Mouse (Mus musculus): ENCODE results near the gene Heg1.

Gene Heg1

DNA sequence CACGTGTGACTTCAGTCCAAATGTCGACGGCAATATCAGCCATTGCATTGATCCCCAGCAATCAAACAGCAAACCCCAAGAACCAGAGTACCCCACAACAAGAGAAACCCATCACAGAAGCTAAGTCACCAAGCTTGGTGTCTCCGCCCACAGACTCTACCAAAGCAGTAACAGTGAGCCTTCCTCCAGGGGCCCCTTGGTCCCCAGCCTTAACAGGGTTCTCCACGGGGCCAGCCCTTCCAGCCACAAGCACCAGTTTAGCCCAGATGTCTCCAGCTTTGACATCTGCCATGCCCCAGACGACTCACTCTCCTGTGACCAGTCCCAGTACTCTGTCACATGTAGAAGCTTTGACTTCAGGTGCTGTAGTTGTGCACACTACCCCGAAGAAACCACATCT, 42.7 kb downstream of the Heg1 start:
- Histone ChIP-seq H3K4me1 (replicated peaks; ENCODE audit: low read depth, low read length) (peaks cover 7% of the 10 kb centered on the region; the same call in 1 of the 2 replicates), H3K4me3 (replicated peaks; ENCODE audit: low read length) (no peak overlapping the region), H3K36me3 (ENCODE audit: insufficient read depth, low read length) (no peaks in the 10 kb centered on the region; the same call in 1 of the 2 replicates), H3K27me3 (ENCODE audit: insufficient read depth, low read length) (peaks cover 8% of the 10 kb centered on the region; the same call in 1 of the 2 replicates), H3K9me3 (ENCODE audit: low read length) (no peaks in the 10 kb centered on the region)
- no peak for TF ChIP-seq NANOG (IDR thresholded peaks at IDR 0.05; ENCODE audit: borderline replicate concordance, low read length)
- TF ChIP-seq CTCF (conservative IDR thresholded peaks at IDR 0.05; ENCODE audit: low read length), result no peak
- TF ChIP-seq POU5F1 (IDR thresholded peaks at IDR 0.05; ENCODE audit: borderline replicate concordance, low read length), result no peak

DNA sequence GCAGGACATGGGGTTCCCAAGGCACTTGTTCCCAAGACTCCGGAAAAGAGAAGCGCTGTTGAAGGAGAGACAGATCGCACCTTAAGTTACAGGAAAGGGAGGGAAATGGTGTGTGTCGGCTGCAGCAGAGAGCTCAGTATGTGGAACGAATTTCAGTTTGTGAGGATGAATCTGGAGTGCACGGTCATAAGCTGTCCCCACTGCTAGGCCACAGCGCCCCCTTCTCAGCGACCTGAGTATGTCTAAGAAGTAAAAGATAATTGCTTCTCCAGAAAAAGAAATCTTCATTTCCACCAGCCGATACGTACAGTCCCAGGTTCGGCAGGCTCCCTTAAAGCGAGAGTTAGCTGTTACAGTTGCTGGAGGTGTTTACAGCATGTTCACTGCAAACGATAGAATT, 44.3 kb downstream of the Heg1 start:
- Histone ChIP-seq H3K4me1 (replicated peaks; ENCODE audit: low read depth, low read length) (peaks cover 7% of the 10 kb centered on the region; the same call in 1 of the 2 replicates), H3K27me3 (ENCODE audit: insufficient read depth, low read length) (peaks cover 8% of the 10 kb centered on the region; the same call in 1 of the 2 replicates), H3K36me3 (ENCODE audit: insufficient read depth, low read length) (no peaks in the 10 kb centered on the region; the same call in 1 of the 2 replicates), H3K9me3 (ENCODE audit: low read length) (no peaks in the 10 kb centered on the region), H3K4me3 (replicated peaks; ENCODE audit: low read length) (no peak overlapping the region)
- TF ChIP-seq NANOG (IDR thresholded peaks at IDR 0.05; ENCODE audit: borderline replicate concordance, low read length) (no peak), POU5F1 (IDR thresholded peaks at IDR 0.05; ENCODE audit: borderline replicate concordance, low read length) (no peak), CTCF (conservative IDR thresholded peaks at IDR 0.05; ENCODE audit: low read length) (no peak)

DNA sequence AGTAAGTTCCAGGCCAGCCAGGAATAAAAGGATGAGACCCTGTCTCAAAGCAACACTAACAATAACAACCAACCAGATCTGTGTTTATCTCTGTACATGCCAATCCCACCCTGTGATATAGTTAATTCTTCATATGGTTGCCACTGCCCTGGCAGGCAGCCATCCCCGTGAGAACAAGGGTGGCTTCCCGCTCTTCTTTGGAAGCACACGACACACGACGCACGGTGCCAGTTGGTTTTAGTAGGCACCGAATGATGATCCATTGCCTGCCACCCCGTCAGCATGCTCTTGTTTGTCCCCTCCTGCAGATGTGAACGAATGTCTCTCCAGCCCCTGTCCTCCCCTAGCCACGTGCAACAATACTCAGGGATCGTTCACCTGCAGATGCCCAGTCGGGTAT, 47.1 kb downstream of the Heg1 start:
- no peak for TF ChIP-seq POU5F1 (IDR thresholded peaks at IDR 0.05; ENCODE audit: borderline replicate concordance, low read length)
- no peak for TF ChIP-seq CTCF (conservative IDR thresholded peaks at IDR 0.05; ENCODE audit: low read length)
- TF ChIP-seq NANOG (IDR thresholded peaks at IDR 0.05; ENCODE audit: borderline replicate concordance, low read length), result no peak
- H3K9me3 ChIP-seq (ENCODE audit: low read length), result no peaks in the 10 kb centered on the region
- peaks cover 30% of the 10 kb centered on the region for H3K4me1 ChIP-seq (replicated peaks; ENCODE audit: low read depth, low read length)
- no peaks in the 10 kb centered on the region; the same call in 1 of the 2 replicates for H3K36me3 ChIP-seq (ENCODE audit: insufficient read depth, low read length)
- H3K27me3 ChIP-seq (ENCODE audit: insufficient read depth, low read length), result peaks cover 11% of the 10 kb centered on the region; the same call in 1 of the 2 replicates
- H3K4me3 ChIP-seq (replicated peaks; ENCODE audit: low read length), result no peak overlapping the region

DNA sequence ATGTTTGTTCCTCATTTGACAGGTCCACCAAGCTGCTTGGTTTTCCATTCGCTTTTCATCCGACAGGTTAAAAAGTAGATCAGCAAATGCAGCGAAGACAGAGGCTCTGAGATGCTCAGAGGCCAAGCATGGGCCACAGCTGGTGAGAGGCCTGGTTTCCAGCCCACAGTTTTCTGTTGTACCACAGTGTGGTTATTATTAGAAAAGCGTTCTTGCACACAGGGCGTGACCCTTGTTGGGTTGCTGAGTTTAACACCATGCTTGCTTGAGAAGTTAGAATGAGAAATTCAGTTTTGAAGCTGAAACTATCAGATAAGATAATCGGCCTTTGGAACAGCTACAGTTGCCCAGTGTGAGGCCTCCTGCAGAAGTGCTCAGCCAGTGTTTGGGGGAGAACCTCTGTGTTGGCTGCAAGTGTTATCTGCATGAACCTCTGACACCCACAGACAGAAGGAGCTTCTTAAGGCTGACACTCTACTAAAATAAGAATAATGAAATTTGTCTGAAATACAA, 48.1 kb downstream of the Heg1 start:
- no peaks in the 10 kb centered on the region for H3K36me3 ChIP-seq (ENCODE audit: insufficient read depth, low read length)
- H3K4me3 ChIP-seq (replicated peaks; ENCODE audit: low read length), result no peak overlapping the region
- no peaks in the 10 kb centered on the region for H3K9me3 ChIP-seq (ENCODE audit: low read length)
- peaks cover 3% of the 10 kb centered on the region; the same call in 1 of the 2 replicates for H3K27me3 ChIP-seq (ENCODE audit: insufficient read depth, low read length)
- no peak for TF ChIP-seq POU5F1 (IDR thresholded peaks at IDR 0.05; ENCODE audit: borderline replicate concordance, low read length)
- TF ChIP-seq NANOG (IDR thresholded peaks at IDR 0.05; ENCODE audit: borderline replicate concordance, low read length), result no peak
- TF ChIP-seq CTCF (conservative IDR thresholded peaks at IDR 0.05; ENCODE audit: low read length), result no peak
- H3K4me1 ChIP-seq (replicated peaks; ENCODE audit: low read depth, low read length), result peaks cover 37% of the 10 kb centered on the region

DNA sequence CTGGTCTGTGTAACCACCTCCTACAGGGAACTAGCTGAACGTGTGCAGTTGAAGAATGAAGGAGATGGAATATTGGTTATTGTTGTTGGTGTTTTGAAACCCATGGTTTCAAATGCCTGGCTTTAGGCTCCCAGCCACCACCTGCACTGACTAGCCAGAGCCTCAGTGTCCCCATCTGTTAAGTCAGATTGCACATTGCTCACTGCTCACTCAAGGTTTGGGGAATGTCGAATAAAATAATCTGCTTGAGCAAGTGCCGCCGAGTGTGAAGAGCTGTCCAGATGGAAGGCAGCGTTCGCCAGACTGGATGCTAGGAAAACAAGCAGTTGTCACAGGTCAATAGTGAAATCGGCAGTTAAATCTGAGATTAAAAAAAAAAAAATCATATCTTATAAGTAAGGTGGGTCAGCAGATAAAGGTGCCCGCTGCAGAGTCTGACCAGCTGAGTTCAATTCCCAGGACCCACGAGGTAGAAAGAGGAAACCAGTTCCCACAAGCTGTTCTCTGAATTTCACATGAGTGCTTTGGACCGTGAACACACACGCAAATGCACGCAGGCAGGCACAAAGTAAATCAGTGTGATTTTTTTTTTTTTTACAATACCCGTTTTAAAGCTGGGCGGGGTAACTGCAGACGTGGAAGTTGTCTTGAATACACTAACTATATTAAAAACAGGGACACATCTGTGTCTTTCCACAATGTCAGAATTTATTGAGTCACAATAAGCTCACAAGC, 48.8 kb downstream of the Heg1 start:
- TF ChIP-seq CTCF (conservative IDR thresholded peaks at IDR 0.05; ENCODE audit: low read length) (no peak), POU5F1 (IDR thresholded peaks at IDR 0.05; ENCODE audit: borderline replicate concordance, low read length) (no peak)
- Histone ChIP-seq H3K4me3 (replicated peaks; ENCODE audit: low read length) (no peak overlapping the region), H3K9me3 (ENCODE audit: low read length) (no peaks in the 10 kb centered on the region), H3K27me3 (ENCODE audit: insufficient read depth, low read length) (peaks cover 3% of the 10 kb centered on the region; the same call in 1 of the 2 replicates), H3K4me1 (replicated peaks; ENCODE audit: low read depth, low read length) (peaks cover 37% of the 10 kb centered on the region), H3K36me3 (ENCODE audit: insufficient read depth, low read length) (no peaks in the 10 kb centered on the region)

DNA sequence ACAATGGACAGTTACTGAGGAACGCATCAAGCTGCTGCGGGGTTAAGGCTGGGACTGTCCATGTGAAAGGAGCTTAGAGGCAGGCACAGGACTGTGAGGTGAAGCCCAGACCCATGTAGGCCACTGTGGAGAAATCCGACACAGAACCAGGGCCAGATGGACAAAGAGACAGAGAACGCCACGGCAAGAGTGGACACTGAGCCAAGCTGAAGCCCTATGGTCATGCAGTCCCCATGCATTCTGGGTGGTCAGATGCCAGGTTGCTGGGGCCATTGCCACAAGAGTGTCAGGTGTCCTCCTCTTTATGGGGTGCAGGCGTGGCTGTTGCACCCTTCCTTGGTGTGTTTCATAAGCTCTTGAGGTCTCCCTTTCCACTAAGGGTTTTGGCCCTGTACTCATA, 49.7 kb downstream of the Heg1 start:
- Histone ChIP-seq H3K27me3 (ENCODE audit: insufficient read depth, low read length) (peaks cover 3% of the 10 kb centered on the region; the same call in 1 of the 2 replicates), H3K4me3 (replicated peaks; ENCODE audit: low read length) (no peak overlapping the region), H3K36me3 (ENCODE audit: insufficient read depth, low read length) (no peaks in the 10 kb centered on the region), H3K9me3 (ENCODE audit: low read length) (no peaks in the 10 kb centered on the region), H3K4me1 (replicated peaks; ENCODE audit: low read depth, low read length) (peaks cover 33% of the 10 kb centered on the region)
- TF ChIP-seq CTCF (conservative IDR thresholded peaks at IDR 0.05; ENCODE audit: low read length), result no peak
- TF ChIP-seq NANOG (IDR thresholded peaks at IDR 0.05; ENCODE audit: borderline replicate concordance, low read length), result no peak

DNA sequence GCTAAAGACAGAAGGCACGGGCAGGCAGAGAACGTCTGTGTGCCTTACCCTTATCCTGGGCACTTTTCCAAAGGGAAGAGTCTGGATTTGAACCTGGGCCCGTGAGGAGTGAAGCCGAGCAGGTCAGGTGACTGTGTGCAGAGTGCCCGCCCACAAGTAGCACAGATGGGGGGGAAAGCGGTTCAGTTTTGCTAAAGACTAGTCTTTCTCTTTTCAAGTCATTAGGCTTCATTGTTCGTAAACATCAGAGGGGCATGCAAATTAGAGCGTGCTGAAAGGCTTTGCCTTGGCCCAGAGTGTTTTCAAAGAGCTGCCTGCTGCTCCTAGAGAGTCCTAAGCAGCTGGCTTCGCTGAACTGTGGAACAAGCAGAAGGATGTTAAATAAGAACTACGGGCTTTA, 50.4 kb downstream of the Heg1 start:
- no peak for TF ChIP-seq POU5F1 (IDR thresholded peaks at IDR 0.05; ENCODE audit: borderline replicate concordance, low read length)
- no peak for TF ChIP-seq CTCF (conservative IDR thresholded peaks at IDR 0.05; ENCODE audit: low read length)
- TF ChIP-seq NANOG (IDR thresholded peaks at IDR 0.05; ENCODE audit: borderline replicate concordance, low read length), result peak; percentile 88
- Histone ChIP-seq H3K9me3 (ENCODE audit: low read length) (no peaks in the 10 kb centered on the region), H3K4me3 (replicated peaks; ENCODE audit: low read length) (no peak overlapping the region), H3K36me3 (ENCODE audit: insufficient read depth, low read length) (no peaks in the 10 kb centered on the region), H3K27me3 (ENCODE audit: insufficient read depth, low read length) (peaks cover 3% of the 10 kb centered on the region; the same call in 1 of the 2 replicates), H3K4me1 (replicated peaks; ENCODE audit: low read depth, low read length) (peaks cover 33% of the 10 kb centered on the region)

DNA sequence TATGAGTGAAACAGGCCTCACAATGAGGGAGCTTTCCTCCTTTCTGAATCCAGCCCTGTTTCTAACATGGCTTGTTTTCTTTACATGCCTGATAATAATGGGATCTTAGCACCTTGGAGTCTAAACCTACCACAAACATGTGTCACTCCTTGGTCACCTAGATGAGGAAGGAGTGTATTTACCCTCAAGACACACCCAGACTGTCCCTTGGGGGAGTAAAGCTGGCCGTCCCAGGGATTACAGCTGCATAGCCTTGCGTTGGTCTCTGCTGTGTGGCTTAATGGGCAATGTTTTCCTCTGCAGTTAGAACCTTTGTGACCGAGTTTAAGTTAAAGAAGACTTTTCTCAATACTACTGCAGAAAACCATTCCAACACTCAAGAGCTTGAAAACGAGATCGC, 51.1 kb downstream of the Heg1 start:
- Histone ChIP-seq H3K36me3 (ENCODE audit: insufficient read depth, low read length) (no peaks in the 10 kb centered on the region), H3K9me3 (ENCODE audit: low read length) (no peaks in the 10 kb centered on the region), H3K4me3 (replicated peaks; ENCODE audit: low read length) (no peak overlapping the region), H3K27me3 (ENCODE audit: insufficient read depth, low read length) (peaks cover 6% of the 10 kb centered on the region; the same call in 1 of the 2 replicates), H3K4me1 (replicated peaks; ENCODE audit: low read depth, low read length) (peaks cover 36% of the 10 kb centered on the region)
- TF ChIP-seq POU5F1 (IDR thresholded peaks at IDR 0.05; ENCODE audit: borderline replicate concordance, low read length) (no peak), CTCF (conservative IDR thresholded peaks at IDR 0.05; ENCODE audit: low read length) (no peak), NANOG (IDR thresholded peaks at IDR 0.05; ENCODE audit: borderline replicate concordance, low read length) (no peak)

Data from E14TG2a.4 (cell line).